Mouse (Mus musculus) C2C12 (cell line): ENCODE measurements around the gene Ldhc.
A peak's percentile ranks its signal among the peaks of the same experiment; 100 is the strongest.

ENCODE experiments used
- CEBPB ChIP-seq: IDR thresholded peaks from one replicate; pipeline ENCODE4 v1.6.1; 2011; ENCODE audit warnings: low read depth, mild to moderate bottlenecking, control low read depth, moderate library complexity
- CTCF ChIP-seq: IDR thresholded peaks from one replicate; pipeline ENCODE4 v1.5.1; 2011; ENCODE audit not compliant: control insufficient read depth, insufficient read depth, insufficient read length
- MAX ChIP-seq: IDR thresholded peaks from one replicate; pipeline ENCODE4 v1.6.1; 2011; ENCODE audit warnings: mild to moderate bottlenecking, control low read depth
- MYOD1 ChIP-seq: IDR thresholded peaks from one replicate; pipeline ENCODE4 v1.6.1; 2011; ENCODE audit warnings: low read depth; ENCODE audit not compliant: control insufficient read depth, insufficient read length
- MYOG ChIP-seq: IDR thresholded peaks from one replicate; pipeline ENCODE4 v1.6.1; 2011; ENCODE audit not compliant: control insufficient read depth, insufficient read length; ENCODE audit errors: extremely low read depth
- USF1 ChIP-seq: IDR thresholded peaks from one replicate; pipeline ENCODE4 v1.6.1; 2011; ENCODE audit warnings: low read depth, mild to moderate bottlenecking, control low read depth, moderate library complexity

DNA sequence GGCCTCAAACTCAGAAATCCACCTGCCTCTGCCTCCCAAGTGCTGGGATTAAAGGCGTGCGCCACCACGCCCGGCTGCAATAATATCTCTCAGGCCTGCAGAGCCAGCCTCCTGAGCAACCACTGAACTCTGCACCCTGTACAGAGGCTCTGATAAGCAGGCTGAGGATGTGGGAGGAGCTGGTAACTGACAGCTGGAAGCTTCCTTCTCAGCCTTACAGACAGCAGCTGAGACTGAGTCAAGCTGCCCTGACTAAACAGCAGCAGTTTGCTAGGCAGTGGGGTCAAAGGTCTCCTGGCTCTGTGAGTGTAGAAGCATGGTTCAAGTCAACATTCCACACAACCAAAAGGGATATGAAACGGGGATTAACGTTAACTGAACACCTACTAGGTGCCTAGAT lies 27.7 kb upstream of the Ldhc start:
- TF ChIP-seq CTCF (no peak), CEBPB (no peak), MYOD1 (peak; percentile 11), MAX (no peak), USF1 (no peak), MYOG (no peak)
